Mouse (Mus musculus) MEL (cell line): ENCODE measurements around the gene Nudt15. TPM values are rescaled to one million over a fixed set of nuclear protein-coding genes. Genes with fewer than 3 reads are reported as not detected.

Experiments used
- DNase-seq: peaks from one replicate; pipeline ENCODE4 v3.0.0; 2011; ENCODE audit warnings: low read depth, low spot score
- H3K27ac ChIP-seq: 2 replicates; pipeline ENCODE4 v1.5.1; 2012; ENCODE audit warnings: low read depth, mild to moderate bottlenecking, control low read depth, low read length, moderate library complexity; ENCODE audit not compliant: control insufficient read depth
- H3K27me3 ChIP-seq, 2 experiments: fragments of 150-350 bp in 1 of 2; sonication (generic) in 1 of 2; 2 replicates each; pipeline ENCODE4 v1.6.1; 2012; ENCODE audit warnings: low read length in 2 of 2, mild to moderate bottlenecking in 2 of 2, improper control_type of control experiment in 1 of 2, moderate library complexity in 1 of 2; ENCODE audit not compliant: insufficient read depth in 2 of 2, control insufficient read depth in 1 of 2
- H3K36me3 ChIP-seq, 2 experiments: 2 replicates each; pipeline ENCODE4 v1.6.1; 2012 to 2014; ENCODE audit warnings: low read length in 2 of 2, improper control_type of control experiment in 1 of 2, inconsistent platforms in 1 of 2, mild to moderate bottlenecking in 1 of 2; ENCODE audit not compliant: insufficient read depth in 2 of 2, control insufficient read depth in 1 of 2
- H3K4me1 ChIP-seq, 2 experiments: fragments of 150-350 bp in 1 of 2; sonication (generic) in 1 of 2; 2 replicates each; pipeline ENCODE4 v1.6.1; 2012; ENCODE audit warnings: low read length in 2 of 2, improper control_type of control experiment in 1 of 2, mild to moderate bottlenecking in 1 of 2; ENCODE audit not compliant: insufficient read depth in 2 of 2, control insufficient read depth in 1 of 2
- H3K4me3 ChIP-seq, 2 experiments: fragments of 150-350 bp in 1 of 2; sonication (generic) in 1 of 2; 2 replicates each; pipeline ENCODE4 v1.5.1; 2012; ENCODE audit warnings: low read depth in 2 of 2, low read length in 2 of 2, mild to moderate bottlenecking in 2 of 2, moderate library complexity in 2 of 2, control low read depth in 1 of 2, improper control_type of control experiment in 1 of 2; ENCODE audit not compliant: control insufficient read depth in 1 of 2, insufficient read depth in 1 of 2
- H3K79me2 ChIP-seq: 2 replicates; pipeline ENCODE4 v1.6.1; 2012; ENCODE audit warnings: mild to moderate bottlenecking, low read length, moderate library complexity; ENCODE audit not compliant: control insufficient read depth, poor library complexity, insufficient read depth
- H3K9ac ChIP-seq: 2 replicates; pipeline ENCODE4 v1.6.1; 2012; ENCODE audit warnings: low read depth, mild to moderate bottlenecking, control low read depth, low read length, moderate library complexity; ENCODE audit not compliant: control insufficient read depth, poor library complexity, severe bottlenecking
- H3K9me3 ChIP-seq: fragments of 150-350 bp; sonication (generic); replicated peaks from 2 replicates; pipeline ENCODE4 v1.6.1; 2012; ENCODE audit warnings: mild to moderate bottlenecking, low read length, improper control_type of control experiment, moderate library complexity; ENCODE audit not compliant: insufficient read depth
- BHLHE40 ChIP-seq: IDR thresholded peaks from 2 replicates; pipeline ENCODE4 v1.6.1; 2012; ENCODE audit warnings: low read depth, mild to moderate bottlenecking, inconsistent platforms, low read length, improper control_type of control experiment, borderline replicate concordance
- CTCF ChIP-seq, 3 experiments: IDR thresholded peaks in 2 of 3; conservative IDR thresholded peaks in 1 of 3; 2 replicates each; pipeline ENCODE4 v1.5.1; 2011 to 2012; ENCODE audit warnings: low read length in 3 of 3, low read depth in 2 of 3, mild to moderate bottlenecking in 2 of 3, improper control_type of control experiment in 1 of 3, inconsistent platforms in 1 of 3, mixed read lengths in 1 of 3, moderate library complexity in 1 of 3; ENCODE audit not compliant: control insufficient read depth in 1 of 3, insufficient read depth in 1 of 3, poor library complexity in 1 of 3, severe bottlenecking in 1 of 3
- ELF1 ChIP-seq: IDR thresholded peaks from 2 replicates; pipeline ENCODE4 v1.6.1; 2014; ENCODE audit warnings: low read depth, mild to moderate bottlenecking, inconsistent platforms, low read length, improper control_type of control experiment, moderate library complexity
- EP300 ChIP-seq, 2 experiments: IDR thresholded peaks; 2 replicates each; pipeline ENCODE4 v1.6.1; 2011; ENCODE audit warnings: improper control_type of control experiment in 2 of 2, low read length in 2 of 2, low read depth in 1 of 2, mild to moderate bottlenecking in 1 of 2
- ETS1 ChIP-seq: IDR thresholded peaks from 2 replicates; pipeline ENCODE4 v1.6.1; 2012; ENCODE audit warnings: low read depth, mild to moderate bottlenecking, inconsistent platforms, low read length, improper control_type of control experiment, moderate library complexity
- GABPA ChIP-seq: IDR thresholded peaks from 2 replicates; pipeline ENCODE4 v1.6.1; 2012; ENCODE audit warnings: low read depth, mild to moderate bottlenecking, inconsistent platforms, low read length, improper control_type of control experiment, moderate library complexity
- GATA1 ChIP-seq: IDR thresholded peaks from 2 replicates; pipeline ENCODE4 v1.6.1; 2011; ENCODE audit warnings: low read depth, low read length, improper control_type of control experiment
- JUND ChIP-seq: IDR thresholded peaks from 2 replicates; pipeline ENCODE4 v1.6.1; 2011; ENCODE audit warnings: low read depth, mild to moderate bottlenecking, improper control_type of control experiment, low read length
- MAFK ChIP-seq: IDR thresholded peaks from 2 replicates; pipeline ENCODE4 v1.6.1; 2011; ENCODE audit warnings: low read depth, mild to moderate bottlenecking, low read length, improper control_type of control experiment, borderline replicate concordance
- MAZ ChIP-seq: IDR thresholded peaks from 2 replicates; pipeline ENCODE4 v1.6.1; 2012; ENCODE audit warnings: low read depth, mild to moderate bottlenecking, inconsistent platforms, low read length, improper control_type of control experiment
- NRF1 ChIP-seq: IDR thresholded peaks from 2 replicates; pipeline ENCODE4 v1.6.1; 2014; ENCODE audit warnings: low read depth, mild to moderate bottlenecking, inconsistent platforms, low read length, improper control_type of control experiment, moderate library complexity; ENCODE audit not compliant: poor library complexity, insufficient read depth, severe bottlenecking
- POLR2A ChIP-seq, 2 experiments: IDR thresholded peaks; 2 replicates each; pipeline ENCODE4 v1.6.1; 2011 to 2012; ENCODE audit warnings: low read length in 2 of 2, mild to moderate bottlenecking in 2 of 2, control low read depth in 1 of 2, improper control_type of control experiment in 1 of 2, low read depth in 1 of 2, moderate library complexity in 1 of 2; ENCODE audit not compliant: control insufficient read depth in 1 of 2, insufficient read depth in 1 of 2, poor library complexity in 1 of 2
- POLR2AphosphoS2 ChIP-seq: IDR thresholded peaks from 2 replicates; pipeline ENCODE4 v1.6.1; 2011; ENCODE audit warnings: low read length, improper control_type of control experiment
- RAD21 ChIP-seq: IDR thresholded peaks from 2 replicates; pipeline ENCODE4 v1.6.1; 2011; ENCODE audit warnings: mild to moderate bottlenecking, low read depth, low read length, improper control_type of control experiment
- SIN3A ChIP-seq: IDR thresholded peaks from 2 replicates; pipeline ENCODE4 v1.6.1; 2012; ENCODE audit warnings: low read length, improper control_type of control experiment, inconsistent platforms
- SMC3 ChIP-seq: IDR thresholded peaks from 2 replicates; pipeline ENCODE4 v1.6.1; 2011; ENCODE audit warnings: low read depth, low read length, improper control_type of control experiment
- UBTF ChIP-seq: IDR thresholded peaks from 2 replicates; pipeline ENCODE4 v1.6.1; 2012; ENCODE audit warnings: low read depth, mild to moderate bottlenecking, inconsistent platforms, low read length, improper control_type of control experiment, moderate library complexity, borderline replicate concordance; ENCODE audit not compliant: insufficient read depth
- USF2 ChIP-seq, 2 experiments: IDR thresholded peaks; 2 replicates each; pipeline ENCODE4 v1.6.1; 2011 to 2012; ENCODE audit warnings: improper control_type of control experiment in 2 of 2, low read length in 2 of 2, borderline replicate concordance in 1 of 2, inconsistent platforms in 1 of 2, low read depth in 1 of 2, mild to moderate bottlenecking in 1 of 2; ENCODE audit not compliant: insufficient read depth in 1 of 2
- ZKSCAN1 ChIP-seq: IDR thresholded peaks from 2 replicates; pipeline ENCODE4 v1.6.1; 2012; ENCODE audit warnings: low read depth, mild to moderate bottlenecking, inconsistent platforms, low read length, improper control_type of control experiment, moderate library complexity
- ZMIZ1 ChIP-seq: IDR thresholded peaks from 2 replicates; pipeline ENCODE4 v1.6.1; 2012; ENCODE audit warnings: low read depth, mild to moderate bottlenecking, inconsistent platforms, low read length, improper control_type of control experiment, moderate library complexity
- polyA plus RNA-seq, 2 experiments: library from polyadenylated mRNA; stranded (reverse) in 1 of 2; unstranded in 1 of 2; fragments of >175 nt in 1 of 2; fragments of >200 nt in 1 of 2; gene quantifications; 2 replicates each; pipeline versions ENCODE4 v1.2.1 to v1.2.4; 2012; ENCODE audit warnings: low replicate concordance in 2 of 2, low read depth in 1 of 2; ENCODE audit not compliant: insufficient read length in 2 of 2, insufficient read depth in 1 of 2, missing spikeins in 1 of 2
- total RNA-seq: library from RNA; depleted of rRNA; stranded (reverse); fragments of 300-350 nt; gene quantifications from 2 replicates; pipeline ENCODE4 v1.2.3, GENCODE M21; 2012

Gene Nudt15
- total and polyA plus RNA-seq, 3 experiments: 8.8 to 12.3 TPM; not detected in 1

DNA sequence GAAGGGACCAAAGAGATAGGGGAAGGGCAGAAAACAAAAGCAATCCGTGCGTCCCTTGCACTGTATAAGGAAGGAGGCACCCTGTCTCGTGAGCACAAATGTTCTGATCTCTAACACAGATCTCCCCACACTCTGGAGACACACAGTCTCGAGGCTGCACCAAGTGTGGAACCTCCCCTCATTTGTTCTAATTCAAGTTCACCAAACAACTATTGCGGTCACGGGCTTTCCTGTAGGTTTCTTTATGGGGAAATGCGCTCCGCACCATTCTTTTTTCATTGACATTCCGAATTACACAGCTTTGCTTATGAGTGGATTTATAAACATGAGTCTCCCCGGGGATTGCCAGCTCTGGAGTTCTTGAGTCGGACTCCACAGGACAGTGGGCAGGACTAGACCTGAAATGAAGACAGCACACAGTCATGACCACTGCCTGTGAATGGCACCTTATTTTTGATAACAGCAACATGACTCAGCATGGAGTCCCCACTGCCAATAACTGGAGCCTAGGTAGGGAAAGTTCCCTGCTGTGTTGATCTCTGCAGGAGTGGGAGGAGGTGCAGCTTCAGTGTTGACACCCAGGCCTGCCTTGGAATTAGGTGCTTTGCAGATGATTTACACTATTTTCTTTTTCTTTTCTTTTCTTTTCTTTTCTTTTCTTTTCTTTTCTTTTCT is 40.2 kb downstream of the Nudt15 start:
- DNase-seq: peak; percentile 84
- TF ChIP-seq POLR2A (IDR thresholded peaks at IDR 0.05; ENCODE audit: control insufficient read depth in 1 of 2, insufficient read depth in 1 of 2, low read depth in 1 of 2, low read length in 2 of 2, poor library complexity in 1 of 2) (peak in 1 of 2 experiments; percentile 37; a peak in 1 of 4 replicates), SIN3A (peak; percentile 45; the same call in 1 of the 2 replicates), BHLHE40 (peak; percentile 87), USF2 (IDR thresholded peaks at IDR 0.05; ENCODE audit: borderline replicate concordance in 1 of 2, insufficient read depth in 1 of 2, low read depth in 1 of 2, low read length in 2 of 2) (no peak), MAZ (no peak), CTCF (IDR thresholded peaks at IDR 0.05 in 2 of 3, conservative IDR thresholded peaks at IDR 0.05 in 1 of 3; ENCODE audit: control insufficient read depth in 1 of 3, insufficient read depth in 1 of 3, low read depth in 2 of 3, low read length in 3 of 3, poor library complexity in 1 of 3, severe bottlenecking in 1 of 3) (no peak), NRF1 (no peak), RAD21 (no peak), GABPA (peak; percentile 50; the same call in 1 of the 2 replicates), JUND (no peak), UBTF (no peak), ZKSCAN1 (no peak), POLR2AphosphoS2 (no peak), EP300 (IDR thresholded peaks at IDR 0.05; ENCODE audit: low read depth in 1 of 2, low read length in 2 of 2) (peak; percentile 16 to 39; a peak in 1 of 4 replicates), ZMIZ1 (no peak), MAFK (no peak), ELF1 (0 out of 2 replicates have a peak, but pooled peaks have one; percentile 21), GATA1 (peak; percentile 29; the same call in 1 of the 2 replicates), SMC3 (no peak), ETS1 (peak; percentile 55; the same call in 1 of the 2 replicates)
- H3K4me3 ChIP-seq: peak overlapping the region; percentile 32 to 39

More for the DNA sequence above, 40.2 kb downstream of the Nudt15 start:
- peaks cover 8 to 33% of the 10 kb centered on the region in 2 experiments for H3K4me1 ChIP-seq
- H3K27me3 ChIP-seq: no peaks in the 10 kb centered on the region
- peak overlapping the region; percentile 30 for H3K9ac ChIP-seq
- peak overlapping the region; percentile 79 for H3K27ac ChIP-seq
- H3K79me2 ChIP-seq: peaks cover 21% of the 10 kb centered on the region
- peaks cover 0 to 24% of the 10 kb centered on the region in 2 experiments; a peak in 2 of 4 replicates for H3K36me3 ChIP-seq
- no peaks in the 10 kb centered on the region for H3K9me3 ChIP-seq
